Mouse (Mus musculus) lung, embryonic 15.5 days (tissue): ENCODE results near the gene Tnnc1. TPM values are rescaled to one million over a fixed set of nuclear protein-coding genes. Genes with fewer than 3 reads are reported as not detected.
A peak's percentile ranks its signal among the peaks of the same experiment; 100 is the strongest.

Experiments used
- ATAC-seq: fragments of 200-750 bp; cut with Nextera tagmentation; 2 replicates; pipeline ENCODE4 v1.8.0; 2017; ENCODE audit warnings: moderate number of reproducible peaks, borderline replicate concordance; ENCODE audit not compliant: low FRiP score, low TSS enrichment; ENCODE audit errors: extremely low read depth
- H3K27ac ChIP-seq: fragments of 300-500 bp; sonication (generic); 2 replicates; pipeline ENCODE4 v1.5.1; 2015; ENCODE audit warnings: moderate library complexity, mild to moderate bottlenecking, inconsistent platforms
- H3K27me3 ChIP-seq: fragments of 300-500 bp; sonication (generic); 2 replicates; pipeline ENCODE4 v1.6.1; 2015; ENCODE audit warnings: inconsistent platforms
- H3K36me3 ChIP-seq: fragments of 300-500 bp; sonication (generic); 2 replicates; pipeline ENCODE4 v1.6.1; 2015; ENCODE audit warnings: inconsistent platforms
- H3K4me1 ChIP-seq: fragments of 300-500 bp; sonication (generic); 2 replicates; pipeline ENCODE4 v1.6.1; 2015; ENCODE audit warnings: inconsistent platforms
- H3K4me2 ChIP-seq: fragments of 300-500 bp; sonication (generic); 2 replicates; pipeline ENCODE4 v1.6.1; 2015; ENCODE audit warnings: inconsistent platforms, mild to moderate bottlenecking, moderate library complexity
- H3K4me3 ChIP-seq: fragments of 300-500 bp; sonication (generic); 2 replicates; pipeline ENCODE4 v1.5.1; 2015; ENCODE audit warnings: mild to moderate bottlenecking, inconsistent platforms
- H3K9ac ChIP-seq: fragments of 300-500 bp; sonication (generic); 2 replicates; pipeline ENCODE4 v1.6.1; 2015; ENCODE audit warnings: inconsistent platforms
- H3K9me3 ChIP-seq: fragments of 300-500 bp; sonication (generic); 2 replicates; pipeline ENCODE4 v1.6.1; 2016; ENCODE audit warnings: inconsistent platforms
- WGBS: fragments of 180-500 bp; shearing (Covaris S2); methylation state at CpG from one replicate; pipeline ENCODE4 v1.1.7; 2015; 5-methylcytosine and 5-hydroxymethylcytosine counted together
- polyA plus RNA-seq: library from polyadenylated mRNA; unstranded; fragments of >200 nt; fragmentation: Nextera tagmentation; extraction: Ambion mirVana; gene quantifications from 2 replicates; pipeline ENCODE4 v1.2.1, GENCODE M21; 2015

Tnnc1 gene
- polyA plus RNA-seq, 1 experiment from 2014 or later, result 115 TPM

- H3K9me3 ChIP-seq, result no peaks in the 10 kb centered on the region
- no peak overlapping the region for H3K4me3 ChIP-seq
- 80% methylated on average over 1 of the region's 1 CpGs for WGBS
- no peaks in the 10 kb centered on the region for H3K36me3 ChIP-seq
- H3K9ac ChIP-seq, result no peak overlapping the region
- no peak overlapping the region for H3K4me2 ChIP-seq
- no peak for ATAC-seq
- no peaks in the 10 kb centered on the region for H3K27me3 ChIP-seq
- H3K27ac ChIP-seq, result no peak overlapping the region
- H3K4me1 ChIP-seq, result peaks cover 5% of the 10 kb centered on the region
Observed at GRCm38 (mm10) chr14:31245946-31246345, 37.8 kb downstream of the Tnnc1 start.

- peaks cover 17% of the 10 kb centered on the region for H3K4me1 ChIP-seq
- peaks cover 7% of the 10 kb centered on the region for H3K36me3 ChIP-seq
- no peak overlapping the region for H3K27ac ChIP-seq
- H3K9ac ChIP-seq, result no peak overlapping the region
- no peaks in the 10 kb centered on the region for H3K9me3 ChIP-seq
- no peak overlapping the region for H3K4me3 ChIP-seq
- H3K27me3 ChIP-seq, result no peaks in the 10 kb centered on the region
- 85% methylated on average over 6 of the region's 6 CpGs for WGBS
- H3K4me2 ChIP-seq, result no peak overlapping the region
- no peak for ATAC-seq
Observed at GRCm38 (mm10) chr14:31248396-31248795, 40.3 kb downstream of the Tnnc1 start.

- peak; percentile 90 for ATAC-seq
- H3K36me3 ChIP-seq, result peaks cover 28% of the 10 kb centered on the region
- 15% methylated on average over 38 of the region's 38 CpGs for WGBS
Observed at GRCm38 (mm10) chr14:31250222-31251083, 42.3 kb downstream of the Tnnc1 start.

GRCm38 (mm10) chr14:31251084-31251604 lies 43.0 kb downstream of the Tnnc1 start, which contains the start of the genes Phf7 and Bap1:
TSS of gene Phf7 (minus strand) at chr14:31251317.
TSS of gene Bap1 (plus strand) at chr14:31251450.
- H3K9ac ChIP-seq, result peak within 1 kb of the TSS; percentile 100
- ATAC-seq, result peak; percentile 94
- peaks cover 17% of the 10 kb centered on the region for H3K4me1 ChIP-seq
- no peaks in the 10 kb centered on the region for H3K9me3 ChIP-seq
- peak within 1 kb of the TSS; percentile 80 for H3K4me2 ChIP-seq
- no peaks in the 10 kb centered on the region for H3K27me3 ChIP-seq
- WGBS, result under 1% methylated on average over 60 of the region's 75 CpGs
- peak within 1 kb of the TSS; percentile 97 for H3K27ac ChIP-seq
- peak within 1 kb of the TSS; percentile 100 for H3K4me3 ChIP-seq
- H3K36me3 ChIP-seq, result peaks cover 35% of the 10 kb centered on the region

More at GRCm38 (mm10) chr14:31250222-31251083, 42.3 kb downstream of the Tnnc1 start:
- Histone ChIP-seq H3K9ac (peak overlapping the region; percentile 100), H3K4me1 (peaks cover 17% of the 10 kb centered on the region), H3K4me2 (peak overlapping the region; percentile 80), H3K9me3 (no peaks in the 10 kb centered on the region), H3K27me3 (no peaks in the 10 kb centered on the region), H3K27ac (peak overlapping the region; percentile 97), H3K4me3 (peak overlapping the region; percentile 100)

- Histone ChIP-seq H3K4me3 (peak overlapping the region; percentile 100), H3K27ac (peak overlapping the region; percentile 79), H3K4me1 (peaks cover 17% of the 10 kb centered on the region), H3K27me3 (no peaks in the 10 kb centered on the region), H3K9me3 (no peaks in the 10 kb centered on the region), H3K9ac (peak overlapping the region; percentile 100), H3K4me2 (peak overlapping the region; percentile 80), H3K36me3 (peaks cover 39% of the 10 kb centered on the region)
- 1% methylated on average over 18 of the region's 18 CpGs for WGBS
- no peak for ATAC-seq
Observed at GRCm38 (mm10) chr14:31251626-31252025, 43.5 kb downstream of the Tnnc1 start.

- Histone ChIP-seq H3K4me1 (peaks cover 17% of the 10 kb centered on the region), H3K9me3 (no peaks in the 10 kb centered on the region), H3K4me3 (peak overlapping the region; percentile 100), H3K27ac (no peak overlapping the region), H3K36me3 (peaks cover 44% of the 10 kb centered on the region), H3K27me3 (no peaks in the 10 kb centered on the region), H3K4me2 (peak overlapping the region; percentile 80), H3K9ac (peak overlapping the region; percentile 100)
- ATAC-seq, result no peak
- 78% methylated on average over 5 of the region's 5 CpGs for WGBS
Observed at GRCm38 (mm10) chr14:31252091-31252490, 44.0 kb downstream of the Tnnc1 start.

GRCm38 (mm10) chr14:31258476-31259050 lies 50.5 kb downstream of the Tnnc1 start:
- Histone ChIP-seq H3K4me1 (no peaks in the 10 kb centered on the region), H3K9ac (no peak overlapping the region), H3K27me3 (no peaks in the 10 kb centered on the region), H3K4me3 (no peak overlapping the region), H3K4me2 (no peak overlapping the region), H3K27ac (no peak overlapping the region), H3K36me3 (peaks cover 81% of the 10 kb centered on the region), H3K9me3 (no peaks in the 10 kb centered on the region)
- ATAC-seq, result no peak
- WGBS, result 88% methylated on average over 14 of the region's 14 CpGs

- Histone ChIP-seq H3K27me3 (no peaks in the 10 kb centered on the region), H3K9ac (no peak overlapping the region), H3K4me1 (no peaks in the 10 kb centered on the region), H3K4me3 (no peak overlapping the region), H3K9me3 (no peaks in the 10 kb centered on the region), H3K36me3 (peaks cover 63% of the 10 kb centered on the region), H3K27ac (no peak overlapping the region), H3K4me2 (no peak overlapping the region)
- ATAC-seq, result no peak
- 92% methylated on average over 4 of the region's 4 CpGs for WGBS
Observed at GRCm38 (mm10) chr14:31260374-31260773, 52.3 kb downstream of the Tnnc1 start.

GRCm38 (mm10) chr14:31260932-31261331 lies 52.8 kb downstream of the Tnnc1 start:
- Histone ChIP-seq H3K27me3 (no peaks in the 10 kb centered on the region), H3K4me2 (no peak overlapping the region), H3K27ac (no peak overlapping the region), H3K9me3 (no peaks in the 10 kb centered on the region), H3K36me3 (peaks cover 57% of the 10 kb centered on the region), H3K4me1 (no peaks in the 10 kb centered on the region), H3K9ac (no peak overlapping the region), H3K4me3 (no peak overlapping the region)
- 88% methylated on average over 9 of the region's 9 CpGs for WGBS
- no peak for ATAC-seq

Other genes with a start within 250 kb of the Tnnc1 start
- 67.0 and 70.1 TPM in 2 replicates for gene Glt8d1, start 206.9 kb upstream of the Tnnc1 start, polyA plus RNA-seq
- 399 and 416 TPM in 2 replicates for gene Spcs1, start 206.6 kb upstream of the Tnnc1 start, polyA plus RNA-seq
- 131 and 140 TPM in 2 replicates for gene Pbrm1, start 189.2 kb upstream of the Tnnc1 start, polyA plus RNA-seq
- 81.4 and 89.4 TPM in 2 replicates for gene Gnl3, start 189.2 kb upstream of the Tnnc1 start, polyA plus RNA-seq
- 70.8 and 75.2 TPM in 2 replicates for gene Smim4, start 79.4 kb upstream of the Tnnc1 start, polyA plus RNA-seq
- gene Nt5dc2, start 77.3 kb upstream of the Tnnc1 start, polyA plus RNA-seq, result 451 and 472 TPM in 2 replicates
- 45.3 and 53.6 TPM in 2 replicates for gene Stab1, start 39.7 kb upstream of the Tnnc1 start, polyA plus RNA-seq
- gene Nisch, start 8.6 kb downstream of the Tnnc1 start, polyA plus RNA-seq, result 387 and 413 TPM in 2 replicates
- gene Sema3g, start 9.5 kb downstream of the Tnnc1 start, polyA plus RNA-seq, result 2.1 and 2.5 TPM in 2 replicates
- 13.2 and 14.8 TPM in 2 replicates for gene Phf7, start 43.0 kb downstream of the Tnnc1 start, polyA plus RNA-seq
- 83.0 and 83.4 TPM in 2 replicates for gene Bap1, start 43.1 kb downstream of the Tnnc1 start, polyA plus RNA-seq
- 2.7 and 3.3 TPM in 2 replicates for gene Dnah1, start 115.6 kb downstream of the Tnnc1 start, polyA plus RNA-seq
- 34.8 and 37.2 TPM in 2 replicates for gene Capn7, start 128.3 kb downstream of the Tnnc1 start, polyA plus RNA-seq
- 25.4 and 26.4 TPM in 2 replicates for gene Sh3bp5, start 227.8 kb downstream of the Tnnc1 start, polyA plus RNA-seq